Mouse (Mus musculus) gonadal fat pad, adult 2 months (tissue): ENCODE data around the gene Uvrag. TPM values are rescaled to one million over a fixed set of nuclear protein-coding genes. Genes with fewer than 3 reads are reported as not detected.
A peak's percentile ranks its signal among the peaks of the same experiment; 100 is the strongest.

Source experiments
- DNase-seq: peaks from one replicate; pipeline ENCODE4 v3.0.0-alpha.2; 2012; ENCODE audit warnings: low read depth
- polyA plus RNA-seq: library from polyadenylated mRNA; depleted of rRNA; stranded (reverse); fragments of >200 nt; gene quantifications from 2 replicates; pipeline ENCODE4 v1.2.3, GENCODE M21; 2012

Gene Uvrag
- polyA plus RNA-seq, 1 experiment, result 13.4 TPM

GRCm38 (mm10) chr7:99059934-99060333 lies 81.0 kb downstream of the Uvrag start:
- no peak for DNase-seq

GRCm38 (mm10) chr7:99057053-99057630 lies 83.8 kb downstream of the Uvrag start:
- DNase-seq, result no peak

- DNase-seq, result no peak
Measured at GRCm38 (mm10) chr7:99053626-99054025, 87.3 kb downstream of the Uvrag start.

GRCm38 (mm10) chr7:99052471-99053241 lies 88.3 kb downstream of the Uvrag start:
- DNase-seq, result no peak

- no peak for DNase-seq
Measured at GRCm38 (mm10) chr7:99050882-99051281, 90.1 kb downstream of the Uvrag start.

- DNase-seq, result no peak
Measured at GRCm38 (mm10) chr7:99049897-99050296, 91.0 kb downstream of the Uvrag start.

GRCm38 (mm10) chr7:99046545-99047206 lies 94.3 kb downstream of the Uvrag start:
- no peak for DNase-seq

GRCm38 (mm10) chr7:99045525-99045924 lies 95.4 kb downstream of the Uvrag start:
- DNase-seq, result no peak

GRCm38 (mm10) chr7:99043923-99044322 lies 97.0 kb downstream of the Uvrag start:
- DNase-seq, result no peak

GRCm38 (mm10) chr7:99043322-99043721 lies 97.6 kb downstream of the Uvrag start:
- DNase-seq, result no peak

GRCm38 (mm10) chr7:99041818-99042217 lies 99.1 kb downstream of the Uvrag start:
- DNase-seq, result no peak

GRCm38 (mm10) chr7:99039912-99040311 lies 101.0 kb downstream of the Uvrag start:
- no peak for DNase-seq

- DNase-seq, result no peak
Measured at GRCm38 (mm10) chr7:99036284-99036683, 104.7 kb downstream of the Uvrag start.

- DNase-seq, result no peak
Measured at GRCm38 (mm10) chr7:99034909-99035308, 106.0 kb downstream of the Uvrag start.

- DNase-seq, result no peak
Measured at GRCm38 (mm10) chr7:99033838-99034237, 107.1 kb downstream of the Uvrag start.

- DNase-seq, result no peak
Measured at GRCm38 (mm10) chr7:99033314-99033713, 107.6 kb downstream of the Uvrag start.

GRCm38 (mm10) chr7:99032051-99032450 lies 108.9 kb downstream of the Uvrag start:
- no peak for DNase-seq

- DNase-seq, result no peak
Measured at GRCm38 (mm10) chr7:99028108-99028507, 112.8 kb downstream of the Uvrag start.

- no peak for DNase-seq
Measured at GRCm38 (mm10) chr7:99027185-99027584, 113.8 kb downstream of the Uvrag start.

- no peak for DNase-seq
Measured at GRCm38 (mm10) chr7:99025989-99026388, 115.0 kb downstream of the Uvrag start.

GRCm38 (mm10) chr7:99025265-99025664 lies 115.7 kb downstream of the Uvrag start:
- DNase-seq, result no peak

- no peak for DNase-seq
Measured at GRCm38 (mm10) chr7:99024791-99025190, 116.2 kb downstream of the Uvrag start.

- peak; percentile 70 for DNase-seq
Measured at GRCm38 (mm10) chr7:99023931-99024330, 117.0 kb downstream of the Uvrag start.
